Mouse (Mus musculus) midbrain, embryonic 11.5 days (tissue): ENCODE measurements at regions not wholly inside any gene's neighbourhood (a gene's known extent, or its start where the extent isn't known, plus 50 kb on each side); places are given as distances from the start of the nearest gene placed in this dataset.
A peak's percentile ranks its signal among the peaks of the same experiment; 100 is the strongest.
"Not testable (repeated sequence)": the region's sequence is repeated elsewhere in the genome, so short reads cannot be mapped to it uniquely, and the experiment has no call there.

Source experiments
- ATAC-seq: fragments of 200-750 bp; cut with Nextera tagmentation; 2 replicates; pipeline ENCODE4 v1.8.0; 2017; ENCODE audit warnings: moderate TSS enrichment, moderate library complexity; ENCODE audit not compliant: low FRiP score
- DNase-seq: peaks from one replicate; pipeline ENCODE4 v3.0.0; 2015; ENCODE audit warnings: low spot score; ENCODE audit errors: missing footprints
- H3K27ac ChIP-seq: fragments of 300-500 bp; sonication (generic); 2 replicates; pipeline ENCODE4 v1.5.1; 2014; ENCODE audit warnings: low read depth, low read length
- H3K27me3 ChIP-seq: fragments of 300-500 bp; sonication (generic); 2 replicates; pipeline ENCODE4 v1.6.1; 2014; ENCODE audit warnings: mild to moderate bottlenecking, low read length, moderate library complexity, mixed read lengths; ENCODE audit not compliant: control insufficient read depth, insufficient read depth
- H3K36me3 ChIP-seq: fragments of 300-500 bp; sonication (generic); 2 replicates; pipeline ENCODE4 v1.6.1; 2014; ENCODE audit warnings: mild to moderate bottlenecking, low read length, moderate library complexity, mixed read lengths; ENCODE audit not compliant: control insufficient read depth, insufficient read depth
- H3K4me1 ChIP-seq: fragments of 300-500 bp; sonication (generic); 2 replicates; pipeline ENCODE4 v1.6.1; 2014; ENCODE audit warnings: low read length; ENCODE audit not compliant: control insufficient read depth, insufficient read depth
- H3K4me2 ChIP-seq: fragments of 300-500 bp; sonication (generic); 2 replicates; pipeline ENCODE4 v1.6.1; 2014; ENCODE audit warnings: mild to moderate bottlenecking, moderate library complexity
- H3K4me3 ChIP-seq: fragments of 300-500 bp; sonication (generic); 2 replicates; pipeline ENCODE4 v1.5.1; 2014; ENCODE audit warnings: low read depth, low read length
- H3K9ac ChIP-seq: fragments of 300-500 bp; sonication (generic); 2 replicates; pipeline ENCODE4 v1.6.1; 2014; ENCODE audit warnings: low read length
- H3K9me3 ChIP-seq: fragments of 300-500 bp; sonication (generic); 2 replicates; pipeline ENCODE4 v1.6.1; 2016; ENCODE audit warnings: low read length; ENCODE audit not compliant: control insufficient read depth
- WGBS: fragments of 180-500 bp; shearing (Covaris S2); extraction: QIAGEN DNeasy Blood & Tissue Kit; methylation state at CpG from one replicate; pipeline ENCODE4 v1.1.7; 2014; 5-methylcytosine and 5-hydroxymethylcytosine counted together

GRCm38 (mm10) chr13:97337296-97337731 is 96.4 kb downstream of the Enc1 start:
- Histone ChIP-seq H3K9me3 (no peaks in the 10 kb centered on the region), H3K9ac (no peak overlapping the region), H3K4me1 (peaks cover 10% of the 10 kb centered on the region), H3K27ac (no peak overlapping the region), H3K4me2 (no peak overlapping the region), H3K4me3 (no peak overlapping the region), H3K36me3 (no peaks in the 10 kb centered on the region), H3K27me3 (no peaks in the 10 kb centered on the region)
- no peak for DNase-seq
- WGBS = 83% methylated on average over 10 of the region's 10 CpGs
- no peak for ATAC-seq

- DNase-seq (no peak), ATAC-seq (0 out of 2 replicates have a peak, but pooled peaks have one; percentile 38)
- H3K9me3 ChIP-seq = no peaks in the 10 kb centered on the region
- peaks cover 10% of the 10 kb centered on the region for H3K4me1 ChIP-seq
- H3K36me3 ChIP-seq = no peaks in the 10 kb centered on the region
- 16% methylated on average over 10 of the region's 10 CpGs for WGBS
- H3K9ac ChIP-seq = no peak overlapping the region; the same call in 1 of the 2 replicates
- no peak overlapping the region for H3K4me3 ChIP-seq
- no peak overlapping the region for H3K4me2 ChIP-seq
- H3K27ac ChIP-seq = no peak overlapping the region
- no peaks in the 10 kb centered on the region for H3K27me3 ChIP-seq
Observed at GRCm38 (mm10) chr13:97333801-97334534, 93.1 kb downstream of the Enc1 start.

GRCm38 (mm10) chr13:97331072-97331471 is 90.2 kb downstream of the Enc1 start:
- Histone ChIP-seq H3K4me3 (no peak overlapping the region), H3K9ac (no peak overlapping the region), H3K4me2 (no peak overlapping the region), H3K4me1 (peaks cover 5% of the 10 kb centered on the region), H3K27me3 (no peaks in the 10 kb centered on the region), H3K9me3 (no peaks in the 10 kb centered on the region; the same call in 1 of the 2 replicates), H3K36me3 (no peaks in the 10 kb centered on the region), H3K27ac (no peak overlapping the region)
- DNase-seq (no peak), ATAC-seq (no peak)
- WGBS = 85% methylated on average over 14 of the region's 14 CpGs

GRCm38 (mm10) chr13:97321307-97321706 is 80.4 kb downstream of the Enc1 start:
- H3K4me2 ChIP-seq, H3K27ac ChIP-seq, H3K9me3 ChIP-seq, H3K4me1 ChIP-seq, H3K27me3 ChIP-seq, DNase-seq, H3K4me3 ChIP-seq, H3K36me3 ChIP-seq, H3K9ac ChIP-seq, ATAC-seq: not testable (repeated sequence)
- WGBS = 92% methylated on average over 4 of the region's 4 CpGs

- Histone ChIP-seq H3K4me3 (no peak overlapping the region), H3K4me1 (peaks cover 2% of the 10 kb centered on the region; the same call in 1 of the 2 replicates), H3K27ac (no peak overlapping the region), H3K36me3 (no peaks in the 10 kb centered on the region), H3K27me3 (no peaks in the 10 kb centered on the region), H3K4me2 (no peak overlapping the region), H3K9me3 (no peaks in the 10 kb centered on the region), H3K9ac (no peak overlapping the region)
- WGBS = 21% methylated on average over 4 of the region's 4 CpGs
- DNase-seq (no peak), ATAC-seq (no peak)
Observed at GRCm38 (mm10) chr13:97320756-97321155, 79.9 kb downstream of the Enc1 start.

- ATAC-seq = no peak
- H3K9me3 ChIP-seq = no peaks in the 10 kb centered on the region
- no peak overlapping the region for H3K4me2 ChIP-seq
- no peak for DNase-seq
- WGBS = 90% methylated on average over 1 of the region's 1 CpGs
- H3K9ac ChIP-seq = no peak overlapping the region
- H3K27ac ChIP-seq = no peak overlapping the region
- H3K27me3 ChIP-seq = no peaks in the 10 kb centered on the region
- no peaks in the 10 kb centered on the region for H3K36me3 ChIP-seq
- no peak overlapping the region for H3K4me3 ChIP-seq
- H3K4me1 ChIP-seq = peaks cover 2% of the 10 kb centered on the region; the same call in 1 of the 2 replicates
Observed at GRCm38 (mm10) chr13:97320298-97320697, 79.4 kb downstream of the Enc1 start.

- Histone ChIP-seq H3K9ac (no peak overlapping the region; the same call in 1 of the 2 replicates), H3K36me3 (no peaks in the 10 kb centered on the region), H3K27ac (no peak overlapping the region), H3K27me3 (no peaks in the 10 kb centered on the region), H3K4me1 (peaks cover 2% of the 10 kb centered on the region; the same call in 1 of the 2 replicates), H3K9me3 (no peaks in the 10 kb centered on the region), H3K4me2 (no peak overlapping the region), H3K4me3 (no peak overlapping the region)
- DNase-seq (no peak), ATAC-seq (no peak)
- WGBS = 22% methylated on average over 3 of the region's 3 CpGs
Observed at GRCm38 (mm10) chr13:97317633-97318032, 76.7 kb downstream of the Enc1 start.

GRCm38 (mm10) chr13:97312420-97313370 is 71.8 kb downstream of the Enc1 start:
- no peak for ATAC-seq
- WGBS = 76% methylated on average over 16 of the region's 16 CpGs
- H3K27ac ChIP-seq = no peak overlapping the region

GRCm38 (mm10) chr13:97311340-97311739 is 70.4 kb downstream of the Enc1 start:
- ATAC-seq (no peak), DNase-seq (no peak)

More at GRCm38 (mm10) chr13:97312420-97313370, 71.8 kb downstream of the Enc1 start:
- no peaks in the 10 kb centered on the region for H3K36me3 ChIP-seq
- peaks cover 14% of the 10 kb centered on the region for H3K4me1 ChIP-seq
- no peak overlapping the region for H3K4me3 ChIP-seq
- H3K9me3 ChIP-seq = no peaks in the 10 kb centered on the region
- H3K27me3 ChIP-seq = no peaks in the 10 kb centered on the region
- DNase-seq = no peak
- H3K4me2 ChIP-seq = no peak overlapping the region
- H3K9ac ChIP-seq = no peak overlapping the region

More at GRCm38 (mm10) chr13:97311340-97311739, 70.4 kb downstream of the Enc1 start:
- WGBS = 5% methylated on average over 4 of the region's 4 CpGs
- Histone ChIP-seq H3K27ac (peak overlapping the region; percentile 2; the same call in 1 of the 2 replicates), H3K9ac (no peak overlapping the region), H3K36me3 (no peaks in the 10 kb centered on the region), H3K9me3 (no peaks in the 10 kb centered on the region), H3K4me1 (peaks cover 13% of the 10 kb centered on the region), H3K4me2 (no peak overlapping the region), H3K4me3 (no peak overlapping the region), H3K27me3 (no peaks in the 10 kb centered on the region)
